Mouse (Mus musculus) ovary, adult 18-20 months (tissue): ENCODE measurements around the gene Timm23.
"Not testable (repeated sequence)": the region's sequence is repeated elsewhere in the genome, so short reads cannot be mapped to it uniquely, and the experiment has no call there.

Experiments
- DNase-seq: peaks from one replicate; pipeline ENCODE4 v3.0.0; 2022; ENCODE audit warnings: low spot score, mixed read lengths

Timm23 gene

GRCm38 (mm10) chr14:32201791-32202451, at the start of gene Timm23, which contains the start of gene Parg:
Timm23 (minus strand) TSS chr14:32201898.
Parg (plus strand) TSS chr14:32201949.
- peak; percentile 79 for DNase-seq

GRCm38 (mm10) chr14:32249616-32250015, 47.9 kb upstream of the Timm23 start:
- no peak for DNase-seq

- DNase-seq = no peak
Measured at GRCm38 (mm10) chr14:32246019-32246418, 44.3 kb upstream of the Timm23 start.

- DNase-seq = no peak
Measured at GRCm38 (mm10) chr14:32242401-32242800, 40.7 kb upstream of the Timm23 start.

GRCm38 (mm10) chr14:32228996-32229395, 27.3 kb upstream of the Timm23 start:
- no peak for DNase-seq

- no peak for DNase-seq
Measured at GRCm38 (mm10) chr14:32226601-32227000, 24.9 kb upstream of the Timm23 start.

GRCm38 (mm10) chr14:32201354-32201753, 344 bp downstream of the Timm23 start:
- DNase-seq = no peak

GRCm38 (mm10) chr14:32193557-32193956, 8.1 kb downstream of the Timm23 start:
- DNase-seq = not testable (repeated sequence)

- DNase-seq = no peak
Measured at GRCm38 (mm10) chr14:32192437-32192836, 9.3 kb downstream of the Timm23 start.

- DNase-seq = no peak
Measured at GRCm38 (mm10) chr14:32191926-32192325, 9.8 kb downstream of the Timm23 start.

GRCm38 (mm10) chr14:32190627-32191391, 10.9 kb downstream of the Timm23 start:
- DNase-seq = no peak

- no peak for DNase-seq
Measured at GRCm38 (mm10) chr14:32183846-32184245, 17.9 kb downstream of the Timm23 start.

- DNase-seq = no peak
Measured at GRCm38 (mm10) chr14:32180861-32181260, 20.8 kb downstream of the Timm23 start.

- no peak for DNase-seq
Measured at GRCm38 (mm10) chr14:32179393-32180195, 22.1 kb downstream of the Timm23 start.

GRCm38 (mm10) chr14:32176590-32176989, 25.1 kb downstream of the Timm23 start:
- not testable (repeated sequence) for DNase-seq

GRCm38 (mm10) chr14:32175310-32175709, 26.4 kb downstream of the Timm23 start:
- DNase-seq = no peak

GRCm38 (mm10) chr14:32170137-32170536, 31.6 kb downstream of the Timm23 start:
- no peak for DNase-seq

- DNase-seq = no peak
Measured at GRCm38 (mm10) chr14:32168653-32169231, 33.0 kb downstream of the Timm23 start.

- no peak for DNase-seq
Measured at GRCm38 (mm10) chr14:32167326-32167725, 34.4 kb downstream of the Timm23 start.

GRCm38 (mm10) chr14:32166840-32167239, 34.9 kb downstream of the Timm23 start:
- DNase-seq = no peak

GRCm38 (mm10) chr14:32166062-32166441, 35.6 kb downstream of the Timm23 start:
- no peak for DNase-seq
